Mouse (Mus musculus): Measurements from ENCODE around the gene Olfm1.

GRCm38 (mm10) chr2:28221803-28222202, 29.0 kb downstream of the Olfm1 start:
- TF ChIP-seq CTCF (IDR thresholded peaks at IDR 0.05; ENCODE audit: control insufficient read depth, insufficient read depth, insufficient replicate concordance, low read depth, low read length) (no peak), POLR2A (IDR thresholded peaks at IDR 0.05; ENCODE audit: control insufficient read depth, low read depth, low read length) (no peak)
